ENCODE assay signal across 8 mouse cellular contexts in the genomic region with DNA sequence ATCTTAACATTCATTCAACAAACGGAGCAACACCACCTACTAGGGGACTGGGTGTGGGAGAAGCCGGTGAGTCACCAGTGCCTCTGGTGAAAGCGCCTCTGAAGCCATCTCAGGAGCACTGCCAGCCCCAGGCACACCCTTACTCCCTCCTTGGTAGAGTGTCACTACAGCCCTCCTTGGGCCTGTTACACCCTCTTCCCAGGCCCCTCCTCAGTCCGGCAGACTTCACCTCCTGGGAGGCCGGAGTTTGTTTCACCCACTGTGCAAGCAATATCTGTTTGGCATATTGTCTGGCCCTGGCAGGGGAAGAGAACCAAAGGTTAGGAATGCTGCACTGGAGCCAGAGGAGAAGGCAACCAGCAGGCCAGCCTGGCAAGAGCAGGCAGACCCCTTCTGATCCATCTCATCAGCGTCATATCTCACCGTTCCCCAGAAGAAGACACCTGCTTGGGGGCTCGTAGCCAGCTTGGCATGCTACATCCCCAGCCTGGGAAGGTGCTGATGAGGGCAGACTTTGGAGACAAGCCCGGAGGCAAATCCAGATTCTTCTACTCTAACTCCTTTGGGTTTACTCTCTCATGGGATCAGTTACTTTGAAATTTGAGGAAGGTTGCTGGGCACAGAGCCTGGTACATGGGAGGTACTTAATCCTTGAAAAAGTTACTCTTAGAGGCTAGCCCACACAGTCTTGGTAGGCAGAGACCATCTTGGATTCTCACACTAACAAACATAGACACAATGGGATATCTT. TPM values are rescaled to one million over a fixed set of nuclear protein-coding genes. Genes with fewer than 3 reads are reported as not detected.
DNase-seq lines count a peak whose midpoint lies in the region; ATAC-seq and TF ChIP-seq lines count a peak whose summit lies in the region.

No protein-coding gene starts in this region.

- peak overlapping the region; percentile 75 for H3K4me3 ChIP-seq in G1E (ENCODE audit: low read depth, low read length)
- H3K4me3 ChIP-seq in embryonic facial prominence, embryonic 13.5 days: peak overlapping the region; percentile 82
- H3K4me3 ChIP-seq in hindbrain, embryonic 11.5 days (ENCODE audit: low read depth, low read length): peak overlapping the region; percentile 80
- peak overlapping the region; percentile 87 for H3K4me3 ChIP-seq in lung, embryonic 16.5 days (ENCODE audit: low read length)
- H3K4me3 ChIP-seq in stomach, embryonic 16.5 days (replicated peaks; ENCODE audit: low read length): peak overlapping the region; percentile 90

- peaks cover 53% of the 10 kb centered on the region for H3K4me1 ChIP-seq in G1E (ENCODE audit: insufficient read depth, low read depth, low read length)
- peaks cover 27% of the 10 kb centered on the region for H3K4me1 ChIP-seq in embryonic facial prominence, embryonic 13.5 days
- peaks cover 7% of the 10 kb centered on the region for H3K4me1 ChIP-seq in hindbrain, embryonic 11.5 days (replicated peaks; ENCODE audit: control insufficient read depth, insufficient read depth, low read length)
- peaks cover 15% of the 10 kb centered on the region for H3K4me1 ChIP-seq in lung, embryonic 16.5 days (replicated peaks; ENCODE audit: control insufficient read depth, insufficient read depth, low read length)
- peaks cover 20% of the 10 kb centered on the region for H3K4me1 ChIP-seq in stomach, embryonic 16.5 days (ENCODE audit: control insufficient read depth, insufficient read depth, low read length)

- TF ChIP-seq CTCF in G1E (IDR thresholded peaks at IDR 0.05; ENCODE audit: low read depth, low read length): no peak

- peak; percentile 22 for DNase-seq in kidney, adult 9 months
- no peak for DNase-seq in kidney, adult 8-10 months
- peak; percentile 25 for DNase-seq in G1E (ENCODE audit: low spot score)
- no peak for DNase-seq in hindbrain, embryonic 11.5 days (ENCODE audit: low spot score)
- no peak for DNase-seq in layer of hippocampus, postnatal 10 days (ENCODE audit: low spot score in 2 of 2)

- H3K27ac ChIP-seq in embryonic facial prominence, embryonic 13.5 days: no peak overlapping the region
- H3K27ac ChIP-seq in hindbrain, embryonic 11.5 days (ENCODE audit: low read depth, low read length): no peak overlapping the region
- H3K27ac ChIP-seq in lung, embryonic 16.5 days (ENCODE audit: low read length): no peak overlapping the region
- peak overlapping the region; percentile 64 for H3K27ac ChIP-seq in stomach, embryonic 16.5 days (ENCODE audit: low read length)

- peak overlapping the region; percentile 84 for H3K9ac ChIP-seq in embryonic facial prominence, embryonic 13.5 days
- peak overlapping the region; percentile 79 for H3K9ac ChIP-seq in hindbrain, embryonic 11.5 days (ENCODE audit: low read depth, low read length)
- peak overlapping the region; percentile 84 for H3K9ac ChIP-seq in lung, embryonic 16.5 days (ENCODE audit: low read length)
- H3K9ac ChIP-seq in stomach, embryonic 16.5 days (ENCODE audit: low read length): peak overlapping the region; percentile 75

- ATAC-seq in G1E (ENCODE audit: extremely low read depth, insufficient number of reproducible peaks, low FRiP score, poor library complexity, severe bottlenecking): no peak
- ATAC-seq in embryonic facial prominence, embryonic 13.5 days (ENCODE audit: insufficient number of reproducible peaks, insufficient read depth, low FRiP score, low TSS enrichment, low read depth): no peak
- 0 out of 2 replicates have a peak, but pooled peaks have one; percentile 12 for ATAC-seq in hindbrain, embryonic 11.5 days (ENCODE audit: low FRiP score)
- ATAC-seq in lung, embryonic 16.5 days (ENCODE audit: low read depth): no peak
- no peak for ATAC-seq in stomach, embryonic 16.5 days (ENCODE audit: insufficient read depth, low FRiP score)

- H3K27me3 ChIP-seq in G1E (ENCODE audit: insufficient read depth, low read length): no peaks in the 10 kb centered on the region
- H3K27me3 ChIP-seq in embryonic facial prominence, embryonic 13.5 days: no peaks in the 10 kb centered on the region
- H3K27me3 ChIP-seq in hindbrain, embryonic 11.5 days (ENCODE audit: control insufficient read depth, insufficient read depth, low read length): no peaks in the 10 kb centered on the region
- no peaks in the 10 kb centered on the region for H3K27me3 ChIP-seq in lung, embryonic 16.5 days (ENCODE audit: control insufficient read depth, insufficient read depth, low read depth, low read length)
- H3K27me3 ChIP-seq in stomach, embryonic 16.5 days (ENCODE audit: control insufficient read depth, insufficient read depth, low read length): no peaks in the 10 kb centered on the region

- H3K36me3 ChIP-seq in G1E (replicated peaks): peaks cover 70% of the 10 kb centered on the region
- peaks cover 29% of the 10 kb centered on the region for H3K36me3 ChIP-seq in embryonic facial prominence, embryonic 13.5 days
- peaks cover 12% of the 10 kb centered on the region; the same call in 1 of the 2 replicates for H3K36me3 ChIP-seq in hindbrain, embryonic 11.5 days (ENCODE audit: control insufficient read depth, insufficient read depth, low read length)
- peaks cover 13% of the 10 kb centered on the region; the same call in 1 of the 2 replicates for H3K36me3 ChIP-seq in lung, embryonic 16.5 days (ENCODE audit: control insufficient read depth, insufficient read depth, low read length)
- H3K36me3 ChIP-seq in stomach, embryonic 16.5 days (ENCODE audit: control insufficient read depth, insufficient read depth, low read length): 0 out of 2 replicates have a peak, but pooled peaks cover 1% of the 10 kb centered on the region

- H3K4me2 ChIP-seq in embryonic facial prominence, embryonic 13.5 days: peak overlapping the region; percentile 65
- peak overlapping the region; percentile 65 for H3K4me2 ChIP-seq in hindbrain, embryonic 11.5 days (replicated peaks; ENCODE audit: low read depth, low read length)
- peak overlapping the region; percentile 79 for H3K4me2 ChIP-seq in lung, embryonic 16.5 days (ENCODE audit: low read depth, low read length)
- H3K4me2 ChIP-seq in stomach, embryonic 16.5 days (ENCODE audit: low read depth, low read length): peak overlapping the region; percentile 68

- 49% methylated on average over 9 of the region's 9 CpGs for WGBS in embryonic facial prominence, embryonic 13.5 days
- WGBS in hindbrain, embryonic 11.5 days: 63% methylated on average over 9 of the region's 9 CpGs
- WGBS in lung, embryonic 16.5 days: 40% methylated on average over 9 of the region's 9 CpGs
- 46% methylated on average over 9 of the region's 9 CpGs for WGBS in stomach, embryonic 16.5 days

- H3K9me3 ChIP-seq in G1E (replicated peaks): no peaks in the 10 kb centered on the region
- H3K9me3 ChIP-seq in embryonic facial prominence, embryonic 13.5 days: no peaks in the 10 kb centered on the region
- H3K9me3 ChIP-seq in hindbrain, embryonic 11.5 days (ENCODE audit: control insufficient read depth, low read length): no peaks in the 10 kb centered on the region
- H3K9me3 ChIP-seq in lung, embryonic 16.5 days (ENCODE audit: control insufficient read depth, low read length): no peaks in the 10 kb centered on the region
- no peaks in the 10 kb centered on the region for H3K9me3 ChIP-seq in stomach, embryonic 16.5 days (replicated peaks; ENCODE audit: control insufficient read depth, low read length)

RNA-seq across cellular contexts. Expression of a gene that starts 1.1 kb away (rescaled TPM):
- total RNA-seq in G1E (2014; fragmentation: Nextera tagmentation) (11.0 and 16.2 TPM in 2 replicates), G1E (2017) (21.0 and 24.3 TPM in 2 replicates)
- polyA plus RNA-seq in G1E (2012): 1.5 and 2.3 TPM in 2 replicates
- polyA plus RNA-seq in embryonic facial prominence, embryonic 13.5 days (2015; fragmentation: Nextera tagmentation; extraction: Ambion mirVana): 59.0 and 61.7 TPM in 2 replicates
- 53.1 and 56.1 TPM in 2 replicates for polyA plus RNA-seq in hindbrain, embryonic 11.5 days (2014; fragmentation: Nextera tagmentation; extraction: Ambion mirVana)
- 52.4 and 57.1 TPM in 2 replicates for polyA plus RNA-seq in lung, embryonic 16.5 days (2015; fragmentation: Nextera tagmentation; extraction: Ambion mirVana)
- polyA plus RNA-seq in stomach, embryonic 16.5 days (2015; fragmentation: Nextera tagmentation; extraction: Ambion mirVana): 56.8 and 64.3 TPM in 2 replicates
- 10 to 100 TPM; 28.4 to 32.1 TPM for total RNA-seq in layer of hippocampus, postnatal 10 days (2021)

RNA-seq across cellular contexts. Expression of a gene that starts 1.3 kb away (rescaled TPM):
- total RNA-seq in G1E (2014; fragmentation: Nextera tagmentation): 9.6 and 11.8 TPM in 2 replicates
- 19.3 and 22.1 TPM in 2 replicates for total RNA-seq in G1E (2017)
- 13.4 and 16.1 TPM in 2 replicates for polyA plus RNA-seq in G1E (2012)
- 20.2 and 21.7 TPM in 2 replicates for polyA plus RNA-seq in embryonic facial prominence, embryonic 13.5 days (2015; fragmentation: Nextera tagmentation; extraction: Ambion mirVana)
- polyA plus RNA-seq in hindbrain, embryonic 11.5 days (2014; fragmentation: Nextera tagmentation; extraction: Ambion mirVana): 24.6 and 28.3 TPM in 2 replicates
- 22.2 and 23.8 TPM in 2 replicates for polyA plus RNA-seq in lung, embryonic 16.5 days (2015; fragmentation: Nextera tagmentation; extraction: Ambion mirVana)
- 23.3 and 25.3 TPM in 2 replicates for polyA plus RNA-seq in stomach, embryonic 16.5 days (2015; fragmentation: Nextera tagmentation; extraction: Ambion mirVana)
- 10 to 100 TPM; 21.6 to 21.9 TPM for total RNA-seq in layer of hippocampus, postnatal 10 days (2021)

RNA-seq across cellular contexts. Expression of a gene that starts 41.1 kb away (rescaled TPM):
- total RNA-seq in G1E (2014; fragmentation: Nextera tagmentation) (5.8 TPM in 2 replicates), G1E (2017) (13.1 and 16.6 TPM in 2 replicates)
- 6.8 and 7.9 TPM in 2 replicates for polyA plus RNA-seq in G1E (2012)
- polyA plus RNA-seq in embryonic facial prominence, embryonic 13.5 days (2015; fragmentation: Nextera tagmentation; extraction: Ambion mirVana): 20.9 and 21.0 TPM in 2 replicates
- polyA plus RNA-seq in hindbrain, embryonic 11.5 days (2014; fragmentation: Nextera tagmentation; extraction: Ambion mirVana): 21.0 and 23.4 TPM in 2 replicates
- polyA plus RNA-seq in lung, embryonic 16.5 days (2015; fragmentation: Nextera tagmentation; extraction: Ambion mirVana): 17.9 and 18.9 TPM in 2 replicates
- polyA plus RNA-seq in stomach, embryonic 16.5 days (2015; fragmentation: Nextera tagmentation; extraction: Ambion mirVana): 12.7 and 14.9 TPM in 2 replicates
- 10 to 100 TPM; 12.6 to 13.7 TPM for total RNA-seq in layer of hippocampus, postnatal 10 days (2021)

RNA-seq across cellular contexts. Expression of a gene that starts 41.1 kb away (rescaled TPM):
- 41.3 and 47.4 TPM in 2 replicates for total RNA-seq in G1E (2014; fragmentation: Nextera tagmentation)
- 263 and 300 TPM in 2 replicates for total RNA-seq in G1E (2017)
- polyA plus RNA-seq in G1E (2012): 10.2 and 15.3 TPM in 2 replicates
- 281 and 293 TPM in 2 replicates for polyA plus RNA-seq in embryonic facial prominence, embryonic 13.5 days (2015; fragmentation: Nextera tagmentation; extraction: Ambion mirVana)
- polyA plus RNA-seq in hindbrain, embryonic 11.5 days (2014; fragmentation: Nextera tagmentation; extraction: Ambion mirVana): 265 and 272 TPM in 2 replicates
- 245 and 255 TPM in 2 replicates for polyA plus RNA-seq in lung, embryonic 16.5 days (2015; fragmentation: Nextera tagmentation; extraction: Ambion mirVana)
- polyA plus RNA-seq in stomach, embryonic 16.5 days (2015; fragmentation: Nextera tagmentation; extraction: Ambion mirVana): 175 and 191 TPM in 2 replicates
- 10 to 100 TPM; 45.7 to 52.1 TPM for total RNA-seq in layer of hippocampus, postnatal 10 days (2021)

Comparison
In these comparisons a context has a peak if more than half of its experiments do, and no peak if none do; other contexts are left out.
1. DNase-seq: peak in kidney, adult 9 months (single experiment) and G1E (single experiment); none in kidney, adult 8-10 months (0 of 2), hindbrain, embryonic 11.5 days (single experiment) and layer of hippocampus, postnatal 10 days (0 of 2).
2. RNA of a gene that starts 1.1 kb away (polyA plus RNA-seq): 59.0 to 61.7 TPM in embryonic facial prominence, embryonic 13.5 days, 52.4 to 57.1 TPM in lung, embryonic 16.5 days, 56.8 to 64.3 TPM in stomach, embryonic 16.5 days and 53.1 to 56.1 TPM in hindbrain, embryonic 11.5 days; 1.5 to 2.3 TPM in G1E; every median in the first group is over 10 times any median in the second.
3. Peak in every context shown above with its lines, with median percentiles within 50 percentile points of each other: H3K4me3 ChIP-seq, H3K4me2 ChIP-seq and H3K9ac ChIP-seq.